In genomic region chr5:48315057-48315602, GRCm38 (mm10) we compare ENCODE assay signal across 15 mouse cellular contexts.
"Had no signal": no experiment of that assay in that cellular context is flagged by ENCODE, and none has a peak within 500 bp of the region (broad histone marks: within the 10 kb centered on the region; RNA-seq: fewer than 3 reads in every experiment).

No protein-coding gene starts in this region.

- H3K4me2 ChIP-seq: limb, embryonic 15.5 days; liver, embryonic 12.5 days; neural tube, embryonic 15.5 days had no signal

- H3K27me3 ChIP-seq: limb, embryonic 15.5 days; liver, embryonic 12.5 days; neural tube, embryonic 15.5 days had no signal

- H3K36me3 ChIP-seq: limb, embryonic 15.5 days; liver, embryonic 12.5 days; neural tube, embryonic 15.5 days had no signal

- H3K27ac ChIP-seq: layer of hippocampus, adult 2 months; limb, embryonic 15.5 days; liver, embryonic 12.5 days; macrophage; neural tube, embryonic 15.5 days had no signal

- H3K4me1 ChIP-seq: limb, embryonic 15.5 days; liver, embryonic 12.5 days; neural tube, embryonic 15.5 days had no signal

- ATAC-seq: intestine, postnatal 0 days; liver, embryonic 12.5 days had no signal

- DNase-seq: kidney, adult 8-10 months; kidney, postnatal 4 days; midbrain, embryonic 14.5 days; retina, postnatal 1 day; right cerebral cortex, postnatal 4 days; spleen, adult 18-20 months; thymus, adult 18-20 months; thymus, postnatal 25 days had no signal

- H3K9me3 ChIP-seq: limb, embryonic 15.5 days; liver, embryonic 12.5 days; neural tube, embryonic 15.5 days had no signal

- H3K4me3 ChIP-seq: layer of hippocampus, adult 2 months; limb, embryonic 15.5 days; liver, embryonic 12.5 days; myocyte; neural tube, embryonic 15.5 days had no signal

- H3K9ac ChIP-seq: limb, embryonic 15.5 days; liver, embryonic 12.5 days; neural tube, embryonic 15.5 days had no signal
